Mouse (Mus musculus): ENCODE data around the gene Sobp. TPM values are rescaled to one million over a fixed set of nuclear protein-coding genes. Genes with fewer than 3 reads are reported as not detected.

The Sobp gene
- polyA plus RNA-seq, 1 experiment: not detected

- Histone ChIP-seq H3K27ac (ENCODE audit: insufficient read depth, low read depth, low read length) (no peak overlapping the region), H3K4me3 (ENCODE audit: insufficient read depth, low read depth, low read length) (no peak overlapping the region), H3K4me1 (ENCODE audit: control insufficient read depth, insufficient read depth, low read length) (peaks cover 10% of the 10 kb centered on the region)
- TF ChIP-seq CTCF (IDR thresholded peaks at IDR 0.05; ENCODE audit: insufficient read depth, low read depth, low read length): no peak
- no peak for TF ChIP-seq POLR2A (IDR thresholded peaks at IDR 0.05; ENCODE audit: insufficient read depth, low read depth, low read length)
- 81% methylated on average over 2 of the region's 2 CpGs for WGBS
These were observed 118.9 kb downstream of the Sobp start for GRCm38 (mm10) chr10:43055405-43055804.

GRCm38 (mm10) chr10:43054776-43055175 is 119.6 kb downstream of the Sobp start:
- no peak for TF ChIP-seq POLR2A (IDR thresholded peaks at IDR 0.05; ENCODE audit: insufficient read depth, low read depth, low read length)
- no peak for TF ChIP-seq CTCF (IDR thresholded peaks at IDR 0.05; ENCODE audit: insufficient read depth, low read depth, low read length)
- WGBS: 63% methylated on average over 8 of the region's 8 CpGs
- H3K27ac ChIP-seq (ENCODE audit: insufficient read depth, low read depth, low read length): no peak overlapping the region

GRCm38 (mm10) chr10:43053861-43054560 is 120.3 kb downstream of the Sobp start:
- 69% methylated on average over 10 of the region's 10 CpGs for WGBS
- TF ChIP-seq POLR2A (IDR thresholded peaks at IDR 0.05; ENCODE audit: insufficient read depth, low read depth, low read length): no peak
- no peak for TF ChIP-seq CTCF (IDR thresholded peaks at IDR 0.05; ENCODE audit: insufficient read depth, low read depth, low read length)
- H3K4me1 ChIP-seq (ENCODE audit: control insufficient read depth, insufficient read depth, low read length): peaks cover 10% of the 10 kb centered on the region
- H3K27ac ChIP-seq (ENCODE audit: insufficient read depth, low read depth, low read length): no peak overlapping the region
- H3K4me3 ChIP-seq (ENCODE audit: insufficient read depth, low read depth, low read length): no peak overlapping the region

More at GRCm38 (mm10) chr10:43054776-43055175, 119.6 kb downstream of the Sobp start:
- peaks cover 10% of the 10 kb centered on the region for H3K4me1 ChIP-seq (ENCODE audit: control insufficient read depth, insufficient read depth, low read length)
- no peak overlapping the region for H3K4me3 ChIP-seq (ENCODE audit: insufficient read depth, low read depth, low read length)

- no peak for TF ChIP-seq POLR2A (IDR thresholded peaks at IDR 0.05; ENCODE audit: insufficient read depth, low read depth, low read length)
- TF ChIP-seq CTCF (IDR thresholded peaks at IDR 0.05; ENCODE audit: insufficient read depth, low read depth, low read length): no peak
- 64% methylated on average over 5 of the region's 5 CpGs for WGBS
- Histone ChIP-seq H3K4me3 (ENCODE audit: insufficient read depth, low read depth, low read length) (no peak overlapping the region), H3K4me1 (ENCODE audit: control insufficient read depth, insufficient read depth, low read length) (peaks cover 13% of the 10 kb centered on the region), H3K27ac (ENCODE audit: insufficient read depth, low read depth, low read length) (no peak overlapping the region)
These were observed 121.9 kb downstream of the Sobp start for GRCm38 (mm10) chr10:43052462-43052861.

DNA sequence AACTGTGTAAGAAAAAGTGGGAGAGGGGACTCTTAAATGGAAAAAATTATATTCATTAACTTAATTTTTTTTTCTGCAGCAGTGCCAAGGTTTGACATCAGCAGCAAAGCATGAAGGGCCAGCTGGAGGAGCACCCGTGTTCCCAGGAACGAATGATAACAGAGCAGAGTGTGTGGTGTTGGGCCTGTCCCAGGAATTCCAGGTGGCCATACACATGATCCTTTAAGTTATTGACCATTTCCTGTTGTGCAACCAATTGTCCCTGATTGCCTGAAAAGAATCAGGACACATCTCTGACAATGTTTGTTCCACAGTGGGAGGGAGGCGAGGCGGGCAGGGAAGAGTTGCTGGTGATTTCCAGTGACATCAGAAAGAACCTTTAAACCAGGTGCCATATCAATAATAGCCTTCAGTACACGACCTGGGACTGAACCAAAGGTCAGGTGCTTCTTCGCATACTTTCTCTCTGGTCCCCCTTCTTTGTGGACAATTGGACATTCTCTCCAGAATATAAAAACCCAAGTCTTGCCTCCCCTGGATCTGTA is 126.5 kb downstream of the Sobp start:
- WGBS: 72% methylated on average over 6 of the region's 6 CpGs
- TF ChIP-seq CTCF (IDR thresholded peaks at IDR 0.05; ENCODE audit: insufficient read depth, low read depth, low read length) (no peak), POLR2A (IDR thresholded peaks at IDR 0.05; ENCODE audit: insufficient read depth, low read depth, low read length) (no peak)
- Histone ChIP-seq H3K4me1 (ENCODE audit: control insufficient read depth, insufficient read depth, low read length) (peaks cover 12% of the 10 kb centered on the region), H3K4me3 (ENCODE audit: insufficient read depth, low read depth, low read length) (no peak overlapping the region), H3K27ac (ENCODE audit: insufficient read depth, low read depth, low read length) (no peak overlapping the region)

DNA sequence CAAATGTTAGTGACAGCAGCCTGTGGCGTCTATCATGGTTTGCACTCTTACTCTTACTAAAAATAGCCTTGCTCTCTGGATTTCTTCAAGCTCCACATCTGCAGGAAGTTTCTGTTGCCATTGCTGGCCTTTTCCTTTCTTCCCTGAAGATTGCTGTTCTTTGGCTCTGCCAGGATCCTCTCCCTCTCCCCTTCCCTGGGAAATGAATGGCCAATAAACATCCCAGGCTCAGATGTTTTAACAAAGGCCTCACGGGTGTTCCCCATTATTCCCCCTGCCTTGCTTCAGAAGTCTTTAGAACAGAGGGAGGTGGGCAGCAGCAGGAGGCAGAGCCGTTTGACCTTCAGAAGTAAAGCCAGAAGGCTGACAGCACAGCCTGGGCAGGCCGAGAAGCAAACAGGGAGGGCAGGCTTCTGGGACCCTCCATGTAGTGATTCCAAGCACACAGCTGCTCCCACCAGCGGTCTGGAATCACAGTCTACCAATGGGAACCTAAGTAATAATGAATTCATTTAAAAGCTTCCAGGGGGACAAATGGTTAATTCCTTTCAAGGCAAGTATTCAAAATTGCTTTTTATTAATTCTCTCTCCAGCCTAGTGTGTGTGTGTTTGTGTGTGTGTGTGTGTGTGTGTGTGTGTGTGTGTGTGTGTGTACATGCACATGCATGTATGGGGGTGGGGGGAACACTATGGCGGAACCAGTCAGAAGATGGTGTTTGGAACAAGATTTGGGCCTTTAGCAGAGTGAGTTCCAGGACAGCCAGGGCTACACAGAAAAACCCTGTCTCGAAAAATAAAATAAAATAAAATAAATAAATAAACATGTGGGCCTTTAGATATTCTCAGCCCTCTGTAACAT is 130.8 kb downstream of the Sobp start:
- TF ChIP-seq CTCF (IDR thresholded peaks at IDR 0.05; ENCODE audit: insufficient read depth, low read depth, low read length) (no peak), POLR2A (IDR thresholded peaks at IDR 0.05; ENCODE audit: insufficient read depth, low read depth, low read length) (no peak)
- Histone ChIP-seq H3K27ac (ENCODE audit: insufficient read depth, low read depth, low read length) (no peak overlapping the region), H3K4me3 (ENCODE audit: insufficient read depth, low read depth, low read length) (no peak overlapping the region), H3K4me1 (ENCODE audit: control insufficient read depth, insufficient read depth, low read length) (peaks cover 14% of the 10 kb centered on the region)
- 34% methylated on average over 7 of the region's 7 CpGs for WGBS

- no peak for TF ChIP-seq CTCF (IDR thresholded peaks at IDR 0.05; ENCODE audit: insufficient read depth, low read depth, low read length)
- TF ChIP-seq POLR2A (IDR thresholded peaks at IDR 0.05; ENCODE audit: insufficient read depth, low read depth, low read length): no peak
- Histone ChIP-seq H3K4me3 (ENCODE audit: insufficient read depth, low read depth, low read length) (no peak overlapping the region), H3K4me1 (ENCODE audit: control insufficient read depth, insufficient read depth, low read length) (peaks cover 14% of the 10 kb centered on the region), H3K27ac (ENCODE audit: insufficient read depth, low read depth, low read length) (no peak overlapping the region)
- 44% methylated on average over 10 of the region's 10 CpGs for whole genome bisulfite sequencing
These were observed 131.6 kb downstream of the Sobp start for GRCm38 (mm10) chr10:43042591-43043327.

DNA sequence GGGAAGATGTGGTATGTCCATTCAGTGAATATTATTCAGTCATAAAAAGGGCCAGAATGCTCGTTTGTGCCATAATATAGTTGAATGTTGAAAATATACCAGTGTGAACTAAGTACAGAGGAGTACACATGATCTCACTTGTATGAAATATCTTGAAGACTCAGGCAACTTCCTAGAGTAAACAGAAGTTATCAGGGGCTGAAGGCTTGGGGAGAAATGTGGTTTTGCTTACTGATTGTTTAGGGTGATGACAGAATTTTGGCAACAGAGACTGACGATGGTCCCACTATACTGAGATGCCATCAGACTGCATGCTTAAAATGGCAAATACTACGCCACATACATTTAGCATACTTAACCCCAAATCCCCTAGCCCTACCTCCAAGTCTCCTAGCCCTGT is 132.5 kb downstream of the Sobp start:
- Histone ChIP-seq H3K4me3 (ENCODE audit: insufficient read depth, low read depth, low read length) (no peak overlapping the region), H3K4me1 (ENCODE audit: control insufficient read depth, insufficient read depth, low read length) (peaks cover 14% of the 10 kb centered on the region), H3K27ac (ENCODE audit: insufficient read depth, low read depth, low read length) (no peak overlapping the region)
- 90% methylated on average over 3 of the region's 3 CpGs for WGBS
- TF ChIP-seq CTCF (IDR thresholded peaks at IDR 0.05; ENCODE audit: insufficient read depth, low read depth, low read length) (no peak), POLR2A (IDR thresholded peaks at IDR 0.05; ENCODE audit: insufficient read depth, low read depth, low read length) (no peak)

All from olfactory bulb, adult 2 months (tissue).